Mouse (Mus musculus): ENCODE data around the gene Acadsb. TPM values are rescaled to one million over a fixed set of nuclear protein-coding genes. Genes with fewer than 3 reads are reported as not detected.
A peak's percentile ranks its signal among the peaks of the same experiment; 100 is the strongest.

The Acadsb gene
- polyA plus RNA-seq, 1 experiment from 2014 or later: 54.5 TPM

DNA sequence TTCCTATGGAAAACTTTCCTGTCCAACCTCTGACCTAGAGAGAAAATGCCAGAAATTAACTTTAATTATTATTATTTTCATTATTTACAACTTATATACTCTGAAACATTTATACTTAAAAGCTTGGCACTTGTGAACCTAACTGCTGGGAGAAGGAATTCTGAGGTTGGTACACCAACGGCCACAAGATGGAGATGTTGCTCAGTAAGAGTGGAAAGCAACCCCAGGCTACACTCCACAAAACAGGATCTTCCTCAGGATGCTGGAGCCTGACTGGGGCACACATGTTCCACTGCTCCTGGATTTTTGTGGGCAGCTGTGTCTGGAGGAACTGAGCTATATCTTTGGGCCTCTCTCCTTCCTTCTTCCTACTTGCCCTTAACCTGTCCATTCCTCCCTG is 21.8 kb downstream of the Acadsb start:
- Histone ChIP-seq H3K9me3 (ENCODE audit: control insufficient read depth, low read length) (no peaks in the 10 kb centered on the region), H3K27me3 (ENCODE audit: control insufficient read depth, insufficient read depth, low read length) (no peaks in the 10 kb centered on the region), H3K27ac (replicated peaks) (no peak overlapping the region), H3K9ac (ENCODE audit: low read length) (no peak overlapping the region), H3K4me2 (replicated peaks; ENCODE audit: low read depth) (no peak overlapping the region), H3K36me3 (ENCODE audit: control insufficient read depth, insufficient read depth, low read length) (no peaks in the 10 kb centered on the region; the same call in none of the 2 replicates), H3K4me3 (ENCODE audit: low read depth, low read length) (no peak overlapping the region), H3K4me1 (replicated peaks; ENCODE audit: control insufficient read depth, insufficient read depth) (no peaks in the 10 kb centered on the region)
- ATAC-seq (ENCODE audit: low FRiP score, low TSS enrichment) (no peak), DNase-seq (ENCODE audit: low spot score) (peak; percentile 50)
- WGBS: 14% methylated on average over 1 of the region's 1 CpGs
- no peak for TF ChIP-seq EP300 (optimal IDR thresholded peaks at IDR 0.05)
- peak; percentile 76 for TF ChIP-seq CTCF (IDR thresholded peaks at IDR 0.05; ENCODE audit: low read depth)

DNA sequence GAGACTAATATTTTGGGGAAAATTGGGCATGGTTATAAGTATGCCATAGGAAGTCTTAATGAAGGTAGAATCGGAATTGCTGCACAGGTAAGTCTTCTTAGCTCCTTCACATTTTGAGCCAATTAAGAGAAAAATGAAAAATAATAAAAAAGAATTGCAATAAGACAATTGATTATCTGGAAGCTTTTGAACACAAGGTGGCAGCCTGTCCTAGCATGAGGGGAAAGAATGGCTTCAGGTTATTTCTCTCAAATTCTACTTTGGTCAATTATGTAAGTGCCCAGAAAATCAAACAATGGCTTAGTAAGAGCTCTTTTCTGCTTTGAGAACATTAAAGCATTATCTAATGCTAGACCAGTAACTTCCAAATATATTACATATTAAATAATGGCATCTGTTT is 23.9 kb downstream of the Acadsb start:
- H3K9me3 ChIP-seq (ENCODE audit: control insufficient read depth, low read length): no peaks in the 10 kb centered on the region
- ATAC-seq (ENCODE audit: low FRiP score, low TSS enrichment): no peak
- H3K36me3 ChIP-seq (ENCODE audit: control insufficient read depth, insufficient read depth, low read length): peaks cover 3% of the 10 kb centered on the region
- H3K4me1 ChIP-seq (replicated peaks; ENCODE audit: control insufficient read depth, insufficient read depth): no peaks in the 10 kb centered on the region
- no peak for DNase-seq (ENCODE audit: low spot score)
- peak; percentile 46 for TF ChIP-seq CTCF (IDR thresholded peaks at IDR 0.05; ENCODE audit: low read depth)
- no peak for TF ChIP-seq EP300 (optimal IDR thresholded peaks at IDR 0.05)
- H3K9ac ChIP-seq (ENCODE audit: low read length): no peak overlapping the region
- WGBS: 85% methylated on average over 1 of the region's 1 CpGs
- H3K27ac ChIP-seq (replicated peaks): no peak overlapping the region
- H3K27me3 ChIP-seq (ENCODE audit: control insufficient read depth, insufficient read depth, low read length): no peaks in the 10 kb centered on the region
- no peak overlapping the region for H3K4me3 ChIP-seq (ENCODE audit: low read depth, low read length)
- no peak overlapping the region for H3K4me2 ChIP-seq (replicated peaks; ENCODE audit: low read depth)

DNA sequence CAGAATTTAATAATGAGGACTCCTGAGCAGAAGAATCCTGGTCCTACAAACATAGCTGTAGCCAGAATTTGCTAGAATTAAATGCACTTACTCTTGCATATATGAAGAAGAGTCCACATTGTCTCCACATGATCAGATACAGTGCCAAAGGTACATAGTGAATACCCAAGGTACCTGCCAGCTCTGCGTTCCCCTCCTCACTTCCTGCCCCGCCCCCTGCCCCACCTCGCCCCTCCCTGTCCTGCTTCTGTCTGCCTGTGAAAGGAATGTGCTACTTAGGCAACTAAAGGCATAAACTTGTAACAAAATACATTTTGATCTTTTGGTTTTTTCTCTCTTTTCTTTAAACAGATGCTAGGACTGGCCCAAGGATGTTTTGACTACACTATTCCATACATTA is 26.6 kb downstream of the Acadsb start:
- Histone ChIP-seq H3K27ac (replicated peaks) (no peak overlapping the region), H3K36me3 (ENCODE audit: control insufficient read depth, insufficient read depth, low read length) (peaks cover 3% of the 10 kb centered on the region; the same call in 1 of the 2 replicates), H3K4me2 (replicated peaks; ENCODE audit: low read depth) (no peak overlapping the region), H3K9ac (ENCODE audit: low read length) (no peak overlapping the region), H3K4me3 (ENCODE audit: low read depth, low read length) (no peak overlapping the region), H3K27me3 (ENCODE audit: control insufficient read depth, insufficient read depth, low read length) (no peaks in the 10 kb centered on the region), H3K4me1 (replicated peaks; ENCODE audit: control insufficient read depth, insufficient read depth) (no peaks in the 10 kb centered on the region), H3K9me3 (ENCODE audit: control insufficient read depth, low read length) (no peaks in the 10 kb centered on the region)
- no peak for ATAC-seq (ENCODE audit: low FRiP score, low TSS enrichment)
- 55% methylated on average over 3 of the region's 3 CpGs for WGBS
- TF ChIP-seq EP300 (optimal IDR thresholded peaks at IDR 0.05) (no peak), CTCF (IDR thresholded peaks at IDR 0.05; ENCODE audit: low read depth) (no peak)
- peak; percentile 19 for DNase-seq (ENCODE audit: low spot score)

DNA sequence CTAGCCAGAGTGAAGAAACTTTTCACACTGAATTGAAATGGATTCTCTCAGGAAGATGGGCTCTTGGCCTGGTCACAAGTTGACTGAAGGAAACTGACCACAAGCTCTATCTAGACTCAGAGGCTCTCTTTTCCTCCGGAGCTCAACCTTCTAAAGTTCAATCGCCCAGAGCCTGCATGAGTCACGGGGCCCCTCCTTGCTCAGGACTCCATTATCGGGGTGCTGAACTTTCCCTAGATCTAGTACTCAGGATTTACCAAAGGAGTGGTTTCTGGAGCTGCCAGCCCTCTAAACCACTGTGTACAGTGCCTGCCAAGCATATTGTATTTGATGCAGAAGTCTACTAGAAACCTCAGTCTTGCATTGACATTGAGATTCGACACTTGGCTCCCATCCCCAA is 46.3 kb downstream of the Acadsb start:
- no peaks in the 10 kb centered on the region for H3K36me3 ChIP-seq (ENCODE audit: control insufficient read depth, insufficient read depth, low read length)
- DNase-seq (ENCODE audit: low spot score) (peak; percentile 74), ATAC-seq (ENCODE audit: low FRiP score, low TSS enrichment) (peak; percentile 92)
- WGBS: 68% methylated on average over 5 of the region's 5 CpGs
- no peak overlapping the region for H3K4me2 ChIP-seq (replicated peaks; ENCODE audit: low read depth)
- H3K4me1 ChIP-seq (replicated peaks; ENCODE audit: control insufficient read depth, insufficient read depth): no peaks in the 10 kb centered on the region
- no peaks in the 10 kb centered on the region for H3K9me3 ChIP-seq (ENCODE audit: control insufficient read depth, low read length)
- H3K9ac ChIP-seq (ENCODE audit: low read length): no peak overlapping the region
- H3K4me3 ChIP-seq (ENCODE audit: low read depth, low read length): no peak overlapping the region
- H3K27me3 ChIP-seq (ENCODE audit: control insufficient read depth, insufficient read depth, low read length): no peaks in the 10 kb centered on the region
- no peak for TF ChIP-seq EP300 (optimal IDR thresholded peaks at IDR 0.05)
- no peak for TF ChIP-seq CTCF (IDR thresholded peaks at IDR 0.05; ENCODE audit: low read depth)
- no peak overlapping the region for H3K27ac ChIP-seq (replicated peaks)

DNA sequence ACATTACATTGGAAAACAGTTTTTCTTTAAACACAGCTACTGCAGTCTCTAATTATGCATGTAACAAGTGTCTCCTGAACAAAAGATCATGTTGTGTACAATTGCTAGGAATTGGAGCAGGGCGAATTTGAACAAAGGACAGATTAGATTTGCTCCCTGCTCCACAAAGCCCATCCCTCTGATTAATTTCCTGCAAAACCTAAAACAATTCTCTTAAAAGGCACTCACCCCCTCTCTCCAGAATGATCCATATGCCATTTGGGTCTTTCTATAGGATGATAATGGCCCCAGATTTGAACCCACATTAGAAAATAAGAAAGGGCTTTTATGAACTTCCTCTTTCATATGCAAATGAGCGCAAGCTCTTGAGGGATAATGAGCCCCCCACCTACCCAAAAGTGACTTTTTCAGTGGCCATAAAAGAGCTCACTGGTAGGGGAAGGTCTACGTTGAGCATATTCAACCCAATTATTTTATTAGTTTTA is 54.8 kb downstream of the Acadsb start:
- H3K9ac ChIP-seq (ENCODE audit: low read length): no peak overlapping the region
- ATAC-seq (ENCODE audit: low FRiP score, low TSS enrichment) (no peak), DNase-seq (ENCODE audit: low spot score) (no peak)
- TF ChIP-seq EP300 (optimal IDR thresholded peaks at IDR 0.05): no peak
- TF ChIP-seq CTCF (IDR thresholded peaks at IDR 0.05; ENCODE audit: low read depth): no peak
- no peaks in the 10 kb centered on the region for H3K4me1 ChIP-seq (replicated peaks; ENCODE audit: control insufficient read depth, insufficient read depth)
- no peak overlapping the region for H3K4me2 ChIP-seq (replicated peaks; ENCODE audit: low read depth)
- H3K36me3 ChIP-seq (ENCODE audit: control insufficient read depth, insufficient read depth, low read length): no peaks in the 10 kb centered on the region
- H3K27me3 ChIP-seq (ENCODE audit: control insufficient read depth, insufficient read depth, low read length): no peaks in the 10 kb centered on the region
- no peaks in the 10 kb centered on the region for H3K9me3 ChIP-seq (ENCODE audit: control insufficient read depth, low read length)
- WGBS: 69% methylated on average over 3 of the region's 3 CpGs
- no peak overlapping the region for H3K27ac ChIP-seq (replicated peaks)
- no peak overlapping the region for H3K4me3 ChIP-seq (ENCODE audit: low read depth, low read length)

DNA sequence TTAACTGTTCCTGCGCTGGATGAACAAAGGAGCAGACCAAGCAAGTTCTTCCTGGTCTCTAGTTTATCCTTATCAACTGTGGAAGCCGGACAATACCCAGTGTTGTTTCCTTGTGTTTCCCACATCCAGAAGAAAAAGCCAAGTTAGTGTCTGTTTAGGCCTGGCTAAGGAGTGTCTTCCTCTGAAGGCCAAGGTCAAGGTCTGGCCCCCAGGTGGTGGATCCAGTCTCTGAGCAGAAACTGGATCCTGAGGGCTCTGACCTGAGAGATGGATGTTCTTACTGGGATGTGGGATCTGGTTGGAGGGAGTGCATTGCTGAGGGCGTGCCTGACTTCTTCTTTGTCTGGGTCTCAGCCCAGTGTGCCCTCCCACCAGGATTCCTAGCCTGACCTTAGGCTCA is 55.3 kb downstream of the Acadsb start:
- no peak overlapping the region for H3K27ac ChIP-seq (replicated peaks)

More for the DNA sequence above, 55.3 kb downstream of the Acadsb start:
- no peaks in the 10 kb centered on the region for H3K4me1 ChIP-seq (replicated peaks; ENCODE audit: control insufficient read depth, insufficient read depth)
- TF ChIP-seq EP300 (optimal IDR thresholded peaks at IDR 0.05) (no peak), CTCF (IDR thresholded peaks at IDR 0.05; ENCODE audit: low read depth) (no peak)
- DNase-seq (ENCODE audit: low spot score): no peak
- H3K4me2 ChIP-seq (replicated peaks; ENCODE audit: low read depth): no peak overlapping the region
- WGBS: 62% methylated on average over 3 of the region's 3 CpGs
- H3K27me3 ChIP-seq (ENCODE audit: control insufficient read depth, insufficient read depth, low read length): no peaks in the 10 kb centered on the region
- H3K4me3 ChIP-seq (ENCODE audit: low read depth, low read length): no peak overlapping the region
- H3K36me3 ChIP-seq (ENCODE audit: control insufficient read depth, insufficient read depth, low read length): no peaks in the 10 kb centered on the region
- no peaks in the 10 kb centered on the region for H3K9me3 ChIP-seq (ENCODE audit: control insufficient read depth, low read length)
- no peak overlapping the region for H3K9ac ChIP-seq (ENCODE audit: low read length)
- ATAC-seq (ENCODE audit: low FRiP score, low TSS enrichment): no peak
